Mouse (Mus musculus) urinary bladder, adult 2 months (tissue): ENCODE results near the gene RPS10-NUDT3. TPM values are rescaled to one million over a fixed set of nuclear protein-coding genes. Genes with fewer than 3 reads are reported as not detected.
A peak's percentile ranks its signal among the peaks of the same experiment; 100 is the strongest.

Source experiments
- DNase-seq: peaks from one replicate; pipeline ENCODE4 v3.0.0; 2022; ENCODE audit warnings: low spot score
- polyA plus RNA-seq: library from polyadenylated mRNA; depleted of rRNA; stranded (reverse); fragments of >200 nt; gene quantifications from 2 replicates; pipeline ENCODE4 v1.2.3, GENCODE M21; 2012

The RPS10-NUDT3 gene
- polyA plus RNA-seq, 1 experiment, result 0.08 TPM

DNA sequence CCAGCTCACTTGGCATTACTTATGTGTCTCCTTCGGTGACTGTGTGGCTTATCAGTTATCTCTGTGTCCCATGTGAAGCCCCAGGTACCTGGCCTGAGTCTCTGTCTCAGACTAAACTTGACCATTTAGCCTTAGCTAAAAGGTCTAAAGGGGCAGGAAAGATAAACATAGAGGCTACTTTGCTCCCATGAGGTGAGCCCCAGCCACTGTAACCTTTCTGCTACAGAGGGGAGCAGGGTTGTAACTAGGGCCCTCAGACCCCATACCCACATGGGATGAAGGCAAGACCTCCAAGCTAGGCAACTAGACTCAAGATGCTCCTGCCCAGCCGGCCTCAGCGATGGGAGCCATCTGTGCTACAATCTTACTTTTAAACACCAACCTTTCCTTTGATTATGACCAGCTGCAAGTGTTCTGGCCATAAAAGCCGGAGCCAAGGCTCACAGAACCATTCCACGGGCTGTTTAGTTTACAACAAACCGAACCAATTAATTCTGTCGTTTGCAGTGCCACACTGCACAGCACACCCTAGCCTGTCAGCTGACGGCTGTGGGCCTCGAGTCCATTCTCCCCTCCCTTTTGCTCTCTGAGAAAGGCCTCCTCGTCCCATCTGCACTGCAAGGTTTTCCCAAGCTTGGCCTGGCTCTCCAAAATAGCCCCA lies 59.8 kb downstream of the RPS10-NUDT3 start:
- no peak for DNase-seq

DNA sequence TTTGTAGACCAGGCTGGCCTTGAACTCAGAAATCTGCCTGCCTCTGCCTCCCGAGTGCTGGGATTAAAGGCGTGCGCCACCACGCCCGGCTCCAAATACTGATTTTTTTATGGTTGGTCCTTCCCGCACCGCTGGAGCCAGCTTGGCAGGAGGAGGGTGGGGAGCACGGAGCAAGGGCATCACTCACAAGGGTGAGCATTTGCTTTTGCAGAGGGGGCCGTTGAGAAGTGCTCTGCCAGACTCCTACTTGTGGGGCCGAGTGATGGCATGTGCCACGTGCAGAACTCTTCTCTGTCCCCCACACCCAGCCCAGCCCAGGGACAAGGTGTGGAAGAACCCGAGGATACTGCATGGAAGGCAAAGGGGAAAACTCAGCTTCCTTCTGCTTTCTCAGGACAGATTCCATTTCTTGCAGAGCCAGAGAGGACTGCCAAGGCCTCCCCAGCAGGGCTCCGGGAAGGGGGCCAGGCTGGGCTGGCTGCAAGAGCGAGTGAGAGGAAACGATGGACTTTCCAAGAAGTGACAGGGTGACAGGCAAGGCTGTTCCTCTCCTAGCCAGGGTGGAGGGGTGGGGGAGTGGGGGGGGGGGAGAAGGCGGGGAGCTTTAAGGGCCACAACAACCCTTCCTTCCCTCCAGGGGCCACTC lies 60.4 kb downstream of the RPS10-NUDT3 start:
- no peak for DNase-seq

DNA sequence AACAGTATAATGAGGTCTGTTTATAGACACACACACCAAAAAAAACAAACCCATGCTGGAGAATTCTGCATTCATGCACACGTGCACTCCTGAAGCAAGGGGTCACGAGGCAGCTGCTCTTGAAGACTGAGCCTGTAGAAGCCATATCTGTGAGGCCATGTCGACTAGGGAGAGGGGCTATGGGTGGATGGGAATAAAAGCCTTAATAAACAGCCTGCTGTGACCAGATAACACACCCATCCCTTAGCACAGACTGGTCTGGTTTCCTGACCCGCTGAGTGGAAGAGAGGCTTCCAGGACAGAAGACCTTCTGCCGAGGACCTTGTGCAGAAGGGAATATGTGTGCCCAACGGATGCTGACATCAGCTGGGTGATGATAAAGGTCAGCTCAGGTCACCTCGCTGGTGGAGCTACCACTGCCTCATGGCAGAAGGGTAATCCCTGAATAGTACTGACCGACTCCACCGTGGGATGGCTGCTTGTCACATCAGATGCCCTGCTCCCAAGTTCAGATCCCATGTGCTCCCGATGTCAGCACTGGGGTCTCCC lies 61.2 kb downstream of the RPS10-NUDT3 start:
- no peak for DNase-seq

DNA sequence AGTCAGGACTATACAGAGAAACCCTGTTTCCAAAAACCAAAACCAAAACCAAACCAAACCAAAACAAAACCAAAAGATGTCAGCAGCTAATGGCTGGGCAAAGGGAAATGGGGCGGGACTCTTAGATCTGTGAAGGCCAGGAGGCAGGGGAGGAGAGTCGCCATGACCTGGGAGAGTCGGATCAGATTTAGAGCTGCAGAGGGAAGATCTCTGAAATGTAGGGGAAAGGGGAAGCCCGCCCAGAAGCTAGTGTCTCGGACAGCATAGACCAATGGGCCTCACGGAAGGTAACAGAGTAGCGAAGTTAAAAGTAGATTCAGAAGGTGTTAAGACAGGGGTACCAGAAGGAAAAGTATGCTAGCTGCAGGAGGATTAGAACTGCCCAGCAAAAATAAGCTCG lies 63.7 kb downstream of the RPS10-NUDT3 start:
- DNase-seq, result no peak

DNA sequence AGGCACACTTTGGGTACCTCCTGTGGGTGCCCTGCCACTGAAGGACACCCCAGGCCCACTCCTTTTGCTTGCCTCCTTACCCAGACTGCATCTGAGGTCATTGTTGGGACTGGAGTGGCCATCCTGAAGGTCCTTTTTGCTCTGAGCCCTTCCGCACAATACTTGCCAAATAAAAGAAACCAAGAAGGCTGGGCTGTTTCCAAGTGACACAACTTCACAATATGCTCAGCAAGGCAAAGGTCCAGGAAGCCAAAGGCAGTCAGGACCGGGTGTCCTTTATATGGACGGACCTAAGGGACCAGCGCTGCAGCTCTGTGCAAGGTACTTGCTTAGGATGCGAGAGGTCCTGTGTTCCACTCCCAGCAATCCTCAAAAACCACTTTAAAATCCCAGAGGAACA lies 66.8 kb downstream of the RPS10-NUDT3 start:
- DNase-seq, result no peak

DNA sequence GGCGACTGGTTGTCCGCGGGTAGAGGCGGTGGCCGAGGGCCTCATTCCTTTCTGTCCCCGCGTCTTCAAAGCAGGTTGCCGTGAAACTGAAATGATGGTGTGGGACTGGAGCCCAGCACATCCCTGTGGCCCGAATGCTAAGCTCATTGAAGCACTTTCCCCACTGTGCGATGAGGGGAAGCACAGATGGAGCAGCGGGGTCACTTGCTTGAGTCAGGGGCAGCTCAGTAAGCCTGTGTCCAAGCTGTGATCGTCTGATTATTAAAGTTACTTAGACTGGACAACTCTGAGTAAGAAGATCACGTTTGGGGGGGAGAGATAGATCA lies 69.1 kb downstream of the RPS10-NUDT3 start:
- no peak for DNase-seq

DNA sequence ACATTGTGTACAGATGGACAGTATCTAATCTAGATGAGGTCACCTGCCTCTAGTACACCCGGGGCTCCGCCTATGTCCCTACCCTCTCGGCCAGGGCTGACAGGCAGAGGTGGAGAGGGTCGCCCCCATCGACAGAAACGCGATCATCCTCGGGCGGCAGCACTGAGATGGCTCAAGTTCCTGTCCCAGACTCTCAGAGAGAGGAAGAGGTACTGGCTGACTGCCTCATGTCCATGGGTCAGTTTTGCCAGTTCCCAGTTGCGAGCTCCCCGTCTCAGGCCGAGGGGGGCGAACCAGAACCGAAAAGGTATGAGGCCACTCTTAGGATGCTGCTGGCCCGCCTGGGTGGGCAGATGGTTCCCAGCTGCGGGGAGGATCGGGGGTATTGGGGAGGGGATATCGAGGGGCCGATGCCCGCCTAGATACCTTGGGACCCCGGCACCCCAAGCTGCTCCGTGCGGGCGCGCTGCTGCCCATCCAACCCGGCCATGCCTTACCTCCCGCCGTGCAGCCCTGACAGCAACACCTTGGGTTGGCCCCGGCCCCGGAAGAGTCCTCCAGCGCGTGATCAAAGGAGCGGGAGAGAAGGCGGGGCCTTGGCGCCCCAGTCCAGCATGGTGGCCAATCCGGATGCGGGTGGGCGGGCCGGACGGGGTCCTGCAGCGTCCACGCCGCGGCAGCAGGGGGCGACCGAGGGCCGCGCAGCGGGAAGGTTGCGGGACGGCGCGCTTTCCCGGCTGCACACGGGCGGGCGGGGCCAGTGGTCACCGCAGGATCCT lies 69.7 kb downstream of the RPS10-NUDT3 start, which contains the start of gene AI413582:
AI413582 (minus strand) TSS at position 594 of the 779 bp plus-strand sequence.
- DNase-seq, result peak; percentile 97

DNA sequence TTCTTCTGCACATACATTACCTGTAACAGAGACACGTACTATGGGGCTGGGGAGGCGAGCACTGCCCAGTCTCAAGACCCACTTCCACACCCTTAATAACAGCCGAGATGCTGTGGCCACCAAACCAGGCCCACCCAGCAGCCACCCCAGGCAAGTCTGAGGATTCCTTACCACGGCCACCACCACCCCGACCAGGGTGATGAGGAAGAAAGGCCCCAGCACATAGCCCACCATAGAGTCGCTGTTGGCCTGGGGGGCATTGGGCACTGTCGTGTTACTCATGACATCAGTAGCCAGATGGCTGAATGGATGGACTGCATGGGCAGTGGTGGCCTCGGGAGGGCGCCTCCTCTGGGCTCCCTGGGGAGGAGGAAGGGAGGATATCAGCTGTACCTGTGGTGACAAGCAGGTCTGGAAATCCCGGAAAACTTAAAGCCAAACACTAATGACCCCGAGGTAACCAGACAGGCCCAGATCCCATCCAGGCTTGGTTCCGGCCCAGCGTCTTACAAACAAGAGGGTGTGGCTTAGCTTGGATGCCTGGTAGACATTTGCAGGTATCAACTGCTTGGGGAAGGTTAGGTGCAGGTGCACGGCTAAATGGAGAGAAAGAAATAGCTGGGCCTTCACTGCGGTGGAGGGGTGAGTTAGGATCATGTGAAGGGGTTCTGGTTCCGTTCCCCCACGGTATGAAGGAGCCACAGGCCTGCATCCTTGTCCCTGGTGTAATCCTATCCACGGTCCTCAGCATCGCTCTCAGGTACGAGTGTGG lies 70.4 kb downstream of the RPS10-NUDT3 start:
- DNase-seq, result no peak

DNA sequence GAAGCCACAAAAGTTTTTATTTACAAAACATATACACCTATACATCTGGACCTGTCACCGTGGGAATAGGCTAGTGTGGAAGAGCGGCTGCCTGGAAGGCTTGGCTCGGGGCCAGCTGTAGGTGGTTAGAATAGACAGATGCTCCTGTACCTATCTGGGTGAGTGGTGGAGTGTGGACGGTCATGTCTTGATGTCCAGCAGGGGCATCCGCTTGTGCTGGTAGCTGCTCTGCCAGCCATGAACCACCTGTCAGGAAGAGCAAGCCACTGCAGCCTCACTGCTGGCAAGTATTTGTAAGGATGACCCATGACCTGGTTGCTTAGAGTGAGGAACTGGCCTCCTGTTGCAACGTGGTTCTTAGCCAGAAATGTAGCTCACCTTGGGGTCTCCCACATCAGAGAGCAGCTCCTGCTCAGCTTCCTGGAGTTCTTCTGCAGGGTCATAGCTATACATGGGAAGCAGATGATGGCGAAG lies 71.2 kb downstream of the RPS10-NUDT3 start:
- DNase-seq, result no peak

DNA sequence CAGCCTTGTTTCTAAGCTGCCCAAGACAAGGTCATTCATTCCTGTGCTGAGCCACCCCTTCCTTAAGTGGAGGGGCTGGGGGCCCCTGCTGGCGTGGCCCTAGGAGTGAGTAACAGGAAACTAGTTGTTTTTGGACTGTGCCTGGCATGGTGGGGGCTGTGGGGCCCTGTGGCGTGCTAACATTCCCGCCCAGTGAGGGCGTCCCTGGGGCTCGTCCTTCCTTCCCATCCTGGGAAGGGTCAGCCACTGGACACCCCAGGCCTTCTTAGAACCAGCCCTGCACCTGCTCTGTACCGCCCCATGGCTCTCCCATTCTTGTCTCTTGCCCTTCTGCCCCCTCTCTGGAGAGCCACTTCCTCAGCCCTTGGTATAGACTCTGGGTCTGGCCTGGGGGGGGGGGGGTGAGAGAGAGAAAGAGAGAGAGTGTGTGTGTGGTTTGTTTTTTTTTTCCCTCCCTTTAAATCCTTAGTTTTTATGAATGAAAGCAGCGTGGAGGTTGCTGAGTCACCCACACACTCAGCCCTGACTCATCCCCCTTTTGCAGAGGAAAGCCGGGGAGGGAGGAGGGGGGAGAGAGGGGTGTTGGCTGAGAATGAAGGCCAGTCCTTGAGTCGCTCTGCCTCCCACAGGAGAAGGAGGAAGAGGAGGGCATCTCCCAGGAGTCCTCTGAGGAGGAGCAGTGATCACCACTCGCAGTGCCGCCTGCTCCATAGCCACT lies 73.1 kb downstream of the RPS10-NUDT3 start:
- DNase-seq, result no peak

DNA sequence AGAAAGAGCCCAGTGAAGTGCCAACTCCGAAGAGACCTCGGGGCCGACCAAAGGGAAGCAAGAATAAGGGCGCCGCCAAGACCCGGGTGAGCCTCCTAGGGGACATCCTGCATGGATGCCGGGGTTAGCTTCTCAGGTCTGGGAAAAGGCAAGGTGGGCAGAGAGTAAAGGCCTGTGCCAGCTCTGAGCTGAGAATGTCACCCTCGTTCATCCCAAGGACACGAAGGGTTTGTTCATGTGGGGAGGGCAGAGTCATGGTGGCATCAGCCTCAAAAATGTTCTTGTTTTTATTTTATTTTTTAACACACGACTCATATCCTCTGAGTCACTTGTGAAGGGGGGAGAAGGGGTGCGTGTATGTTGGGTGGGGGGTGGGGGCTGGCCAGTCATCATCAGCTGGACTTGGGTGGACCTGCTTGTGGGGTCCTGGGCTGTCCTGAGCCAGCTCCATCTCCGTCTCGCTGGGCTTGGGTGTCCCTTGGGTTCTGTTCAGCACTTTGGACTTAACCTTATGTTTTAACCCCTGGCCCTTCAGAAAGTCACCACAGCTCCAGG lies 74.0 kb downstream of the RPS10-NUDT3 start:
- no peak for DNase-seq

DNA sequence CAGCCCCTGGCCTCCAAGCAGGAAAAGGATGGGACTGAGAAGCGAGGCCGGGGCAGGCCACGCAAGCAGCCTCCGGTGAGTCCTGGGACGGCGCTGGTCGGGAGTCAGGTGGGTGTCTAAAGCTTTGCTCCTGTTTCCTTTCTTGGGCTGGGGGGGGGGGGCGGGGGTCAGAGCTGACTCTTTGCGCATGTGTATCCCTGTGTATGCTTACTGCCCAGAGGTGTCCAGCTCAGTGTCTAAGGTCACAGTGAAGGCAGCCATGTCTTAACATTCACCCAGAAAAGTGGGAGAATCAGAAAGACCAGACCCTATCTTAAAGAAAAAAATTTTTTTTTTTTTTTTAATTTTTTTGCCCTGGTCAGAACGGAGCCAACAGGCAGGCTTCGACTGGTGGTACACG lies 75.4 kb downstream of the RPS10-NUDT3 start:
- DNase-seq, result no peak

DNA sequence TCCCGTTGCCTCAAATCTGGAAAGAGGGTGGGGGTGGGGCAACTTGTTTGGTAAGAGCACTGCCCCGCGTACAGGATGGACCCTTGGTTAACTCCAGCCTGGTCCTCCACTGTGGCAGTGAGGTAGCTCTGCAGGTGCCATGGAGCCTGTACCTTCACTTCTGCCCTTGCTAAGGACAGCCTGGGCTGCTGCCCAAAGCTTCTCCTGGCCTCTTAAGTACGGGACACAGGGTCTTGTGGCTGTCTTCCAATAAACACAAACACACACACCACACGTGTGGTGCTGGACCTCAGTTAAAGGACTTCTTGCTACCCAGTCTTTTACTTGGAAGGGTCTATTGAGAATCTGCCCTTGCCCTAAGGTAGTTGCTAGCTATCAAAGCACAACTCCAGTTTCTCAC lies 76.2 kb downstream of the RPS10-NUDT3 start:
- DNase-seq, result no peak

DNA sequence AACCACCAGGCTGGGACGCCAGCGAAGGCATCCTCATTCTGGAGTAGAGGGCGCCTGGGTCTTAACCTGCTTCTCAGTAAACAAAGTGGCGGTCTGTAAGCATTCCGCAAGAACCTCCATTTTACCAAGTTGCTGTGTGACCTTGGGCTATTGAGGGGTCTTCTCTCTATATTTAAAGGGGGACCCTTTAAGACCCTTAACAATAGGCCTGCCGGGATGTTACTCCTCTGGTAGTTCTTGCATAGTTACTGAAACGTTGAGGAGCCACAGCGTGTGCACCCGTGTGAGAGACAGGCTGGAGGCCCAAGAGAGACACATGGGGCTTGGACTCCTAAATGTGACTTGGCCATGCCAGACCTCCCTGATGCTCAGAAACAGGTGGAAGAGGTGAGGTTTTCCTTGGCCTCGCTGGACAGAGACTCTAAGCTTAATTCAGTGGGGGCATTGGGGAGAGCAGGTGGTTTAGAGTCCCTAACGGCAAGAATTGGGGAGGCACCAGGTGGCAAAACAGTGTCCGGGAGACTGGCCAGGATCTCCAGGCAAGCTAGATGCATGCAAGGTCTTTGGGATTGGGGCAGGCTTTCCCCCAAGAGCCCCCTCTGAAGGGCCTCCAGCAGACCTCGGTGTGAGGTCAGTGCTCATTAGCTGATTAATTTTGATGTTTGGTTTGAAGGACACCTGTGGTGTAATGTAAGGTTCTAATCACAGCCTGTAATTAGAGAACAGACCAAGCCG lies 76.9 kb downstream of the RPS10-NUDT3 start:
- no peak for DNase-seq

DNA sequence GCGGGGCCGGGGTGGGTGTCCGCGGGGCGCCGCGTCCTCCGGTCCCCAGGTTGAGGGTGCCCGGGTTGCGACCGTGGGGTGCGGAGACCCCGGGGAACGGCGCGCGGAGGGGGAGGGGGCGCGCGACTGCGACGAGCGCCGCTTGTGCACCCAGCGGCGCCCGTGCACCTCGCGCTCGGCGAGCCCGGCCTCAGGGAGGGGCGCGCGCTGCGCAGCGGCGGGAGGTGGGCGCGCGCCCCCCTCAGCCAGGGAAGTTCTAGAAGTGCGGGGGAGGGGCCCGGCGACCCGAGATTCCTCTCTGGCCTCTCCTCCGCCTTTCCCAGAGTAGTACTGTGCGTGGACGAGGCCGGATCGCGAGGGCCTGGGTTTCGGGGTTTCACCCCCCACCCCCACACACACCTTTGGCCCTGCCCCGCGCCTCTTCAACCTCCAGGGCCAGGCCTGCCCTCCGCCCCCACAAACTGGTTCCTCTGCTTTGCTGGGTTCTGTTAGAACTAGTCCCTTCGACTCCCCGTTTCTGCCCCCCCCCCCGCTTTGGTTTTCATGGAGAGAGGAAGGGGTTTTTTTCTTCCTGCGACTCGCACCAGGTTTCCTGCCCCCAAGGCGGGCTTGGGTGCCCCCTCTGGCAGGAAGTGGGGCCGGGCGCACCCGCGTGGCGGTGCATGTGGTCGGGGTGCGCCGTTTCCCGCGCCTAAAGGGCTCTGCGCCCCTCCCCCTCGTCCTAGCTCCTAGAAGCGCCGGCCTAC lies 77.7 kb downstream of the RPS10-NUDT3 start:
- DNase-seq, result peak; percentile 45

DNA sequence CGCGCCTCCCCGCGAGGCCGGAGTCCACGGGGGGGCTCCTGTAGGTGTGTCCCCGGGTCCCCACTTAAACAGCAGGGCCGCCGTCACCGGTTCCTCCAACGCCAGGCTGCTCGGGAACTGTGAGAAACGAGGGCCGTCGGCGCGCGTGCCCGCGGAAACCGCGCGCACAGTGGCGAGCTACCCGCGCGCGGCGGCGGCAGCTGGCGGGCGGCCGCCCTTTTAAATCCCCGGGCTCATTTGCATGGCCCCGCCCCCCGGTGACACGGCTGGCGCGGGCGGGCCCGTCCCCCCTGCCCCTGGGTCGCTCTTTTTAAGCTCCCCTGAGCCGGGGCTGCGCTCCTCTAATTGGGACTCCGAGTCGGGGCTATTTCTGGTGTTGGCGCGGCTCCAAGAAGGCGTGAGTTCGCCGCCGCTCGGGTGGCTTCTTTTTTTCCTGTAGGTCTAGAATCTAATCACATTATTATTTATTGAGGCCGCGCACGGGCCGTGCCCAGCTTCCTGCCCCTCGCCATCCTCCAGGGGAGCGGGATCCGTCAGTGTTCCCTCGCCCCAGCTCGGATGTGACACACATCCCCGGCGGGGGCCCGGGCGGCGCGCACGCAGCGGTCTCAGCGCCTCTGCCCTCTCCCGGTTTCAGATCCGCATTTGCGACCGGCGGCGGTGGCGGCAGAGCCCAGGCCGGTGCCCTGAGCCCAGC lies 78.6 kb downstream of the RPS10-NUDT3 start, which contains the start of gene Hmga1:
Hmga1 (plus strand) TSS at position 183 of the 697 bp plus-strand sequence.
- DNase-seq, result peak; percentile 77

DNA sequence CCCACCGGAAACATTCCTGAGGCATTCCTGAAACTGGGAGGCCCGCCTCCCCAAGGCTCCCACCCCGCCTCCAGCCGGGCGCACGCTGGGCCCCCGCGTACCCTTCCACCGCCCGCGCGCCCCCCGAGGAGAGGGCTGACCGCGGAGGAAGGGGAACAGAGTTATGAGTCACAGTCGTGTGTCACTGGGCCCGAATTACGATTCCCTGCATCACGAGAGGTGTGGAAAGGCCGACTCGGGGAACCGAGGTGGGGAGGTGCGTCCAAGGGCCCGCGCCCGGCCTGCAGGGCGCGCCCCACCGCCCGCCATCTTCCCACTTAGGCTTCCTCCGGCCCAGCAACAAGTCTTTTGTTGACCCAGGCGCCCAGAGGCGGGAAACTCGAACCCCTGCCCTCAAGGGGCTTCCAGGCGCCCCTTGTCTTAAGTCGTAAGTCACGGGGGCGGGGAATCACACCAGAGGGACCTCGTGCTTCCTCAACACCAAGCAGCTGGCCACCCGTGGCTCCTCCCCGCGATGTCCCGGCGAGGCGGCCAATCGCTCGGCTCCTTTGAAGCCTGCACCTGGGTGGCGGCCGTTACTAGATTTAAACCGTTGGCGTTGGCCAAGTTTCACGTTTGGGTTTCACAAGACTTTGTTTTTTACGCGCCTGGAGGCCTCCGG lies 79.4 kb downstream of the RPS10-NUDT3 start:
- peak; percentile 57 for DNase-seq

DNA sequence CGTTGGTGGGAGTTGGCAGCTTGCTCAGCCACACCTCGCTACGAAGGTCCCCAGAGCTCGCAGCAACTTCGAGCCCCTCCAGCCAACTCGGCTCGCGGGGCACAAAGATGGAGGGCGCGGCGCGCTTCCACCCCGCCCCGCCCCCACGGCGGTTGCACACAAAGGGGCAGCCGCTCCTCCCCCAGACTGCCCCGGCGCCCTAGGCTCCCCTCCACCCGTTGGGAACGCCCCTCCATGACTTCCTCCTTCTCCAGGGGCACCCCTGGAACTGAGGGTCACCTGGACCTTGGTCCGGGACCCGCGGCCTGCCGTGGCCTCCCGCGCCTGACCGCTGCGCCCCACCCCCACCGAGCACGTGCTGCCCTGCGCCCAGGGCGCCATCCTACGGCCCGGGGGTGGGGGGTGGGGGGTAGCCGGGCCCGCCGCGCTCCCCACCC lies 79.9 kb downstream of the RPS10-NUDT3 start:
- no peak for DNase-seq
